Mouse (Mus musculus) stomach, postnatal 0 days (tissue): ENCODE measurements at regions not wholly inside any gene's neighbourhood (a gene's known extent, or its start where the extent isn't known, plus 50 kb on each side); places are given as distances from the start of the nearest gene placed in this dataset.

Source experiments
- ATAC-seq: fragments of 200-750 bp; cut with Nextera tagmentation; 2 replicates; pipeline ENCODE4 v1.8.0; 2017; ENCODE audit not compliant: low FRiP score, low TSS enrichment
- DNase-seq: peaks from one replicate; pipeline ENCODE4 v3.0.0-alpha.2; 2016; ENCODE audit warnings: low spot score
- H3K27ac ChIP-seq: fragments of 300-500 bp; sonication (generic); replicated peaks from 2 replicates; pipeline ENCODE4 v1.5.1; 2014; ENCODE audit warnings: mild to moderate bottlenecking, control low read depth
- H3K27me3 ChIP-seq: fragments of 300-500 bp; sonication (generic); 2 replicates; pipeline ENCODE4 v1.6.1; 2014; ENCODE audit warnings: low read length; ENCODE audit not compliant: control insufficient read depth, insufficient read depth
- H3K36me3 ChIP-seq: fragments of 300-500 bp; sonication (generic); 2 replicates; pipeline ENCODE4 v1.6.1; 2014; ENCODE audit warnings: low read length, mixed read lengths; ENCODE audit not compliant: control insufficient read depth, insufficient read depth
- H3K4me1 ChIP-seq: fragments of 300-500 bp; sonication (generic); replicated peaks from 2 replicates; pipeline ENCODE4 v1.6.1; 2014; ENCODE audit warnings: antibody characterized with exemption; ENCODE audit not compliant: control insufficient read depth, insufficient read depth
- H3K4me2 ChIP-seq: fragments of 300-500 bp; sonication (generic); replicated peaks from 2 replicates; pipeline ENCODE4 v1.6.1; 2014; ENCODE audit warnings: low read depth, mild to moderate bottlenecking, control low read depth, moderate library complexity
- H3K4me3 ChIP-seq: fragments of 300-500 bp; sonication (generic); 2 replicates; pipeline ENCODE4 v1.5.1; 2014; ENCODE audit warnings: low read depth, low read length, control low read depth
- H3K9ac ChIP-seq: fragments of 300-500 bp; sonication (generic); 2 replicates; pipeline ENCODE4 v1.6.1; 2014; ENCODE audit warnings: mild to moderate bottlenecking, low read length, control low read depth, mixed read lengths
- H3K9me3 ChIP-seq: fragments of 300-500 bp; sonication (generic); 2 replicates; pipeline ENCODE4 v1.6.1; 2016; ENCODE audit warnings: low read length; ENCODE audit not compliant: control insufficient read depth
- CTCF ChIP-seq: IDR thresholded peaks from 2 replicates; pipeline ENCODE4 v1.5.1; 2016; ENCODE audit warnings: antibody characterized with exemption, low read depth, mild to moderate bottlenecking, moderate library complexity
- EP300 ChIP-seq: optimal IDR thresholded peaks from 2 replicates; pipeline ENCODE3; 2016; ENCODE audit warnings: antibody characterized with exemption
- WGBS: fragments of 180-500 bp; shearing (Covaris S2); extraction: QIAGEN DNeasy Blood & Tissue Kit; methylation state at CpG from one replicate; pipeline ENCODE4 v1.1.7; 2014; 5-methylcytosine and 5-hydroxymethylcytosine counted together

DNA sequence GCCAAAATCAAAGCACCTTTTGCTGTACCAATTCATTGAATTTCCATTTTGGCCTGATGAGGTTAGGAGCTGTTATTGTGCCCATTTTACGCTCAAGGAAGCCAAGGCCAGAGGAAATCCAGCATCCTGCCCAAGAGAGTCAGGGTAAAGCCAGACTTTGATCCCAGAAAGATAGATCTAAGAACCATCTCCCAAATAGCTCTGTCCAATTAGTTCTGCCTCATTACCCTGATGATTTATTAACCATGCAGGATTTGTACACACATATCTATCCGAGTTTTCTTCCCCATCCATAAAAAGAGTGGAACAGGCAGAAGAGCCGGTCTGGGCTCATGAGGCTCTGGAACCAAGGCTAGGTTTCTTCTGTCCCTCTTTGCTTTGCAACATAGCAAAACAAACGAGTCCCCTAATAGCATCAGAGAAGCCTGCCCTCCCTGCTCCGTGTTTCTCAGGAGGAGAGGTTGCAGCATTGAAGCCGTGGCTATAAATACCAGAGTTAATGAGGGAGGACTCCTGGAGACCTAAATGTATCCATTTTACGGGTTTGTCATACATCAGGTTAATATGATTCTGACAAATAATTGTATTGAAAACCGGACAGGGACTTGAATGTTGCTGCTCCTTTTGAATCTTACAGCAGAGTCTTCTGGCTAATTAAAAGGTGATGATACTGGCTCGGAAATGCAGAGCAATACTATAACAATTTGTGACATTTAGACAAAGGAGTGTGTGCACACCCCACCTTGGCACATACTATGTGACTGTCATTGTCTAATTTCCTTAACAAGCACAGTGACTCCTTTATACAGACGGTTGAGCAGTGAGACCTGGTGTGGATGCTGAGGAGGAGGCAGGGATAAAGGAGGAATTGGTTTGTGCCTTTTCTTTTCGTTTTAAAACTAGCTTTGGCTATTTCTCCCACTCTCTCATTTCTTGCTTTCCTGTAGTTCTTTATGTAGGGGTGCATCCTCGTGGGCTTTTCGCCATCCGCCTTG is 185.0 kb downstream of the Cd47 start:
- no peak for ATAC-seq
- Histone ChIP-seq H3K4me1 (no peaks in the 10 kb centered on the region), H3K27me3 (no peaks in the 10 kb centered on the region), H3K9ac (no peak overlapping the region), H3K36me3 (no peaks in the 10 kb centered on the region), H3K9me3 (no peaks in the 10 kb centered on the region), H3K4me2 (no peak overlapping the region), H3K4me3 (no peak overlapping the region), H3K27ac (no peak overlapping the region)
- DNase-seq, result no peak
- TF ChIP-seq EP300 (no peak), CTCF (no peak)
- 59% methylated on average over 14 of the region's 14 CpGs for WGBS

DNA sequence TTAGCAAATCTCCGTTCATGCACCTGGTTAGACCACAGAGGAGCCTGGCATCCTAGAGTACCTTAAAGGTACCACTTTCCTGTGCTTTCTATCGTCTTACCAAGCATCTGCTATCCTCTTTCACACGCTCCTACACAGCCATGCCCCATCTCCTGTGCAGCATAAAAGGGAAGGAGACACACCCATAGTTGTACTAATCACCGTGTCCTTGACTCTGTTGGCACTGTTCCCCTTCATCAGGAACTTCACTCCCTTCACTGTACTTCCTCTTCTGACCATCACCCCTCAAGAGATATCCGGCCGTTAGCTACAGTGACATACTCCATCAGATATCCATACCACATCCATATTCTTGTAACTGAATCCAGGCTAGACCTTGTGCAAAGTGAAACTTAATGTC is 186.6 kb downstream of the Cd47 start:
- H3K9me3 ChIP-seq, result no peaks in the 10 kb centered on the region
- no peak for ATAC-seq
- 65% methylated on average over 6 of the region's 6 CpGs for WGBS

DNA sequence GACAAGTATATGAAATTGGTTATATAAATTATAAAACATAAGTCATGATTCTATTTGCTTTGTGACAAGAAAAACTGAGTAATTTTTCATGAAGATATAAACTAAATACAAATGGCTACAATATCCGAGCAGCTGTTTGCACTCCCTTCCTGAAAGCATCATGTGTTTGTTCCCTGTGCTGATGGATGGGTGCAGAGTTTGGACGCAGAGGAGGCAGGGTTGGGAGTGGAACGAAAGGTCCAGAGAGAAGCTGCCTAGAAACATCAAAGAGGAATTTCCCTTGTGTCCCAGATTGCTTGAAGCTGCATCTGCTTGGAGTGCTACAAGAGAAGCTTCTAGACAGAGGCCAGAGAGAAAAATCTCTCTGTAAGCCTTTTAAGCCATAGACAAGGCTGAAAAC is 195.5 kb downstream of the Cd47 start:
- Histone ChIP-seq H3K9ac (no peak overlapping the region), H3K4me2 (no peak overlapping the region), H3K9me3 (no peaks in the 10 kb centered on the region), H3K27ac (no peak overlapping the region), H3K4me3 (no peak overlapping the region), H3K4me1 (no peaks in the 10 kb centered on the region), H3K36me3 (no peaks in the 10 kb centered on the region), H3K27me3 (no peaks in the 10 kb centered on the region)
- TF ChIP-seq EP300 (no peak), CTCF (no peak)
- DNase-seq (no peak), ATAC-seq (no peak)
- WGBS, result 27% methylated on average over 3 of the region's 3 CpGs

More for the DNA sequence above, 186.6 kb downstream of the Cd47 start:
- Histone ChIP-seq H3K4me3 (no peak overlapping the region), H3K27me3 (no peaks in the 10 kb centered on the region), H3K36me3 (no peaks in the 10 kb centered on the region), H3K4me1 (no peaks in the 10 kb centered on the region), H3K9ac (no peak overlapping the region), H3K4me2 (no peak overlapping the region), H3K27ac (no peak overlapping the region)
- DNase-seq, result no peak
- TF ChIP-seq CTCF, result no peak
- TF ChIP-seq EP300, result no peak

DNA sequence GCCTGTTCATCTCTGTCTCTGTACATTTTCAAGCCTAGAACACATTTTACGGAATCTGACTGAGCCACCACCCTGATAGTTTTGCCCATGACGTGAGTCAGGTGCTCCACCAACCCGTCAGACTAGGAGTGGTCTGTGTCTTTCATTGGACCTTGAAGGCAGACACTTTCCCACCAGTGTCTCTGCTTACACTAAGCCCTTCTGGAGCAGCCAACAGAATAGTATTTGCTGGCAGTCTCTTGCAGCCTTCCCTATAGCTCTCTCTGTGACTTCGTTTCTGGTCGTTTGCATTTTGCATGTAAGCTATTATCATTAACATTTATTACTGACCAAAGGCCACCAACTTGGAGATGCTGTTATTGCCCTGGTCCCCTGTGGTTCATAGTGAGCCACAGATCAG is 196.3 kb downstream of the Cd47 start:
- Histone ChIP-seq H3K4me1 (no peaks in the 10 kb centered on the region), H3K9me3 (no peaks in the 10 kb centered on the region), H3K27me3 (no peaks in the 10 kb centered on the region), H3K4me2 (no peak overlapping the region), H3K4me3 (no peak overlapping the region), H3K36me3 (no peaks in the 10 kb centered on the region), H3K9ac (no peak overlapping the region), H3K27ac (no peak overlapping the region)
- 64% methylated on average over 5 of the region's 5 CpGs for WGBS
- no peak for ATAC-seq
- TF ChIP-seq CTCF (no peak), EP300 (no peak)
- no peak for DNase-seq

DNA sequence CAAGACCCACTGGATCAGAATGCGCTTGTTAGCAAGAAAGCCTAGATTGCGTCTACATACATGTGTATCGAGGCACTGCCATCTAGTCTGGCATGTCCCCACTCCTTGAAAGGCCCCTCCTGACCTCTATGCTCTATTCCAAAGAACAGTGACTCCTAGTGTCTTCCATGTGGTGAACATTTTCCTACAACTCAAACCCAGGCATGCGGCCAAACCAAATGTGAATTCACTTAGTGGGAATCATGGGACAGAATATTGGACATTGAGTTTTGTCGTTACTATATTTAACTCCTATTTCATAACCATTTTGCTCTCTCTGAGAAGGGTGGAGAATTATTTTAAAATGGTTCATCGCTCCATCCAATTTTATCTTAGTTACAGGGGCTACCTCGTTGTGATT is 196.7 kb downstream of the Cd47 start:
- Histone ChIP-seq H3K9me3 (no peaks in the 10 kb centered on the region), H3K4me1 (no peaks in the 10 kb centered on the region), H3K27ac (no peak overlapping the region), H3K9ac (no peak overlapping the region), H3K27me3 (no peaks in the 10 kb centered on the region), H3K4me3 (no peak overlapping the region), H3K36me3 (no peaks in the 10 kb centered on the region), H3K4me2 (no peak overlapping the region)
- 78% methylated on average over 7 of the region's 7 CpGs for WGBS
- TF ChIP-seq EP300 (no peak), CTCF (peak; percentile 37)
- no peak for ATAC-seq
- DNase-seq, result no peak

DNA sequence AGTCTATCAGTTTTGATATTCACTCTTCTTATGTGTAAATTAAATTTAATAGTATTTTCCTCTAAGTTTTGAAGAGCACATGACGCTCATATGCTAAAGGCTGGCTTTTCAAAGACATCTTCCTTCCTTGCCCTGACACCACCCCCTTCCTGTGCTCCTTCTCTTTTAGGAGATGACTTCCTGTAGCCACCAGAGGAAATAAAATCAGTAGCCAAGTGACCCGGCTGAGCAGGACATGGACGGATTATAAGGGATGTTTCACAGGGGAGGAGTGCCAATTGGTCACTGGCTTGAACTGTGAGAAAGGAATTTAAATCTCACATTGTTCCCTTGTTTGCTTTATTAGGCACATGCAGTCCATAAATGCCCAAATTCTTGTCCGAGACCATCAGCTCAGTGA is 200.5 kb downstream of the Cd47 start:
- Histone ChIP-seq H3K4me1 (no peaks in the 10 kb centered on the region), H3K27me3 (no peaks in the 10 kb centered on the region), H3K9me3 (no peaks in the 10 kb centered on the region), H3K9ac (no peak overlapping the region), H3K4me3 (no peak overlapping the region), H3K36me3 (no peaks in the 10 kb centered on the region), H3K4me2 (no peak overlapping the region), H3K27ac (no peak overlapping the region)
- WGBS, result 61% methylated on average over 4 of the region's 4 CpGs
- no peak for DNase-seq
- ATAC-seq, result no peak
- TF ChIP-seq CTCF (no peak), EP300 (no peak)
